Mouse (Mus musculus): Measurements from ENCODE around the gene Wdr3. TPM values are rescaled to one million over a fixed set of nuclear protein-coding genes. Genes with fewer than 3 reads are reported as not detected.

The Wdr3 gene
- polyA plus RNA-seq, 2 experiments, result 41.8 to 44.0 TPM

- WGBS, result 37% methylated on average over 1 of the region's 1 CpGs
- Histone ChIP-seq H3K36me3 (ENCODE audit: control insufficient read depth, insufficient read depth, low read length) (peaks cover 25% of the 10 kb centered on the region), H3K4me3 (replicated peaks; ENCODE audit: low read length) (no peak overlapping the region), H3K27ac (replicated peaks; ENCODE audit: low read depth, low read length) (no peak overlapping the region), H3K4me1 (ENCODE audit: control insufficient read depth, insufficient read depth, low read length) (no peaks in the 10 kb centered on the region), H3K9me3 (ENCODE audit: control insufficient read depth, low read length) (no peaks in the 10 kb centered on the region), H3K9ac (ENCODE audit: low read depth, low read length, severe bottlenecking) (no peak overlapping the region), H3K4me2 (replicated peaks; ENCODE audit: low read depth, low read length, severe bottlenecking) (no peak overlapping the region), H3K27me3 (ENCODE audit: control insufficient read depth, insufficient read depth, low read length) (no peaks in the 10 kb centered on the region)
- TF ChIP-seq POLR2A (IDR thresholded peaks at IDR 0.05; ENCODE audit: borderline replicate concordance, extremely low read depth, insufficient read depth, insufficient read length), result no peak
- peak; percentile 84 for DNase-seq (ENCODE audit: low spot score)
- peak; percentile 70 for ATAC-seq (ENCODE audit: low FRiP score, low read depth)
Measured at GRCm38 (mm10) chr3:100189444-100189843, 27.2 kb upstream of the Wdr3 start.

GRCm38 (mm10) chr3:100180471-100180870 is 18.3 kb upstream of the Wdr3 start:
- no peak overlapping the region for H3K27ac ChIP-seq (replicated peaks; ENCODE audit: low read depth, low read length)
- no peak for TF ChIP-seq POLR2A (IDR thresholded peaks at IDR 0.05; ENCODE audit: borderline replicate concordance, extremely low read depth, insufficient read depth, insufficient read length)
- DNase-seq (ENCODE audit: low spot score), result no peak
- no peak overlapping the region for H3K9ac ChIP-seq (ENCODE audit: low read depth, low read length, severe bottlenecking)
- ATAC-seq (ENCODE audit: low FRiP score, low read depth), result no peak
- 75% methylated on average over 3 of the region's 3 CpGs for WGBS
- no peak overlapping the region for H3K4me3 ChIP-seq (replicated peaks; ENCODE audit: low read length)
- no peaks in the 10 kb centered on the region for H3K9me3 ChIP-seq (ENCODE audit: control insufficient read depth, low read length)
- H3K4me2 ChIP-seq (replicated peaks; ENCODE audit: low read depth, low read length, severe bottlenecking), result no peak overlapping the region
- no peaks in the 10 kb centered on the region for H3K4me1 ChIP-seq (ENCODE audit: control insufficient read depth, insufficient read depth, low read length)
- H3K27me3 ChIP-seq (ENCODE audit: control insufficient read depth, insufficient read depth, low read length), result no peaks in the 10 kb centered on the region
- H3K36me3 ChIP-seq (ENCODE audit: control insufficient read depth, insufficient read depth, low read length), result peaks cover 46% of the 10 kb centered on the region

GRCm38 (mm10) chr3:100176031-100176430 is 13.8 kb upstream of the Wdr3 start:
- peaks cover 71% of the 10 kb centered on the region for H3K36me3 ChIP-seq (ENCODE audit: control insufficient read depth, insufficient read depth, low read length)
- H3K27ac ChIP-seq (replicated peaks; ENCODE audit: low read depth, low read length), result no peak overlapping the region

GRCm38 (mm10) chr3:100164991-100165390 is 2.8 kb upstream of the Wdr3 start:
- no peaks in the 10 kb centered on the region for H3K27me3 ChIP-seq (ENCODE audit: control insufficient read depth, insufficient read depth, low read length)
- no peak overlapping the region for H3K4me2 ChIP-seq (replicated peaks; ENCODE audit: low read depth, low read length, severe bottlenecking)
- ATAC-seq (ENCODE audit: low FRiP score, low read depth) (no peak), DNase-seq (ENCODE audit: low spot score) (no peak)
- H3K9ac ChIP-seq (ENCODE audit: low read depth, low read length, severe bottlenecking), result no peak overlapping the region
- no peak for TF ChIP-seq POLR2A (IDR thresholded peaks at IDR 0.05; ENCODE audit: borderline replicate concordance, extremely low read depth, insufficient read depth, insufficient read length)
- H3K36me3 ChIP-seq (ENCODE audit: control insufficient read depth, insufficient read depth, low read length), result peaks cover 13% of the 10 kb centered on the region
- H3K4me3 ChIP-seq (replicated peaks; ENCODE audit: low read length), result no peak overlapping the region
- no peaks in the 10 kb centered on the region for H3K9me3 ChIP-seq (ENCODE audit: control insufficient read depth, low read length)
- no peak overlapping the region for H3K27ac ChIP-seq (replicated peaks; ENCODE audit: low read depth, low read length)
- peaks cover 7% of the 10 kb centered on the region for H3K4me1 ChIP-seq (ENCODE audit: control insufficient read depth, insufficient read depth, low read length)

More at GRCm38 (mm10) chr3:100176031-100176430, 13.8 kb upstream of the Wdr3 start:
- no peaks in the 10 kb centered on the region for H3K9me3 ChIP-seq (ENCODE audit: control insufficient read depth, low read length)
- no peak overlapping the region for H3K4me2 ChIP-seq (replicated peaks; ENCODE audit: low read depth, low read length, severe bottlenecking)
- no peak for DNase-seq (ENCODE audit: low spot score)
- ATAC-seq (ENCODE audit: low FRiP score, low read depth), result no peak
- no peaks in the 10 kb centered on the region for H3K27me3 ChIP-seq (ENCODE audit: control insufficient read depth, insufficient read depth, low read length)
- WGBS, result 89% methylated on average over 2 of the region's 2 CpGs
- H3K4me1 ChIP-seq (ENCODE audit: control insufficient read depth, insufficient read depth, low read length), result no peaks in the 10 kb centered on the region
- no peak overlapping the region for H3K9ac ChIP-seq (ENCODE audit: low read depth, low read length, severe bottlenecking)
- no peak for TF ChIP-seq POLR2A (IDR thresholded peaks at IDR 0.05; ENCODE audit: borderline replicate concordance, extremely low read depth, insufficient read depth, insufficient read length)
- no peak overlapping the region for H3K4me3 ChIP-seq (replicated peaks; ENCODE audit: low read length)

GRCm38 (mm10) chr3:100163556-100163955 is 1.3 kb upstream of the Wdr3 start:
- ATAC-seq (ENCODE audit: low FRiP score, low read depth), result no peak
- WGBS, result 85% methylated on average over 2 of the region's 2 CpGs
- no peak for TF ChIP-seq POLR2A (IDR thresholded peaks at IDR 0.05; ENCODE audit: borderline replicate concordance, extremely low read depth, insufficient read depth, insufficient read length)

More at GRCm38 (mm10) chr3:100163556-100163955, 1.3 kb upstream of the Wdr3 start:
- Histone ChIP-seq H3K4me3 (replicated peaks; ENCODE audit: low read length) (no peak overlapping the region), H3K4me1 (ENCODE audit: control insufficient read depth, insufficient read depth, low read length) (peaks cover 7% of the 10 kb centered on the region), H3K9ac (ENCODE audit: low read depth, low read length, severe bottlenecking) (no peak overlapping the region), H3K4me2 (replicated peaks; ENCODE audit: low read depth, low read length, severe bottlenecking) (no peak overlapping the region), H3K27ac (replicated peaks; ENCODE audit: low read depth, low read length) (no peak overlapping the region), H3K9me3 (ENCODE audit: control insufficient read depth, low read length) (no peaks in the 10 kb centered on the region), H3K27me3 (ENCODE audit: control insufficient read depth, insufficient read depth, low read length) (no peaks in the 10 kb centered on the region), H3K36me3 (ENCODE audit: control insufficient read depth, insufficient read depth, low read length) (peaks cover 22% of the 10 kb centered on the region)
- DNase-seq (ENCODE audit: low spot score), result no peak

Measured in limb, embryonic 14.5 days (tissue).